Mouse (Mus musculus) stomach, postnatal 0 days (tissue): Measurements from ENCODE around the gene Med23.

ENCODE experiments used
- CTCF ChIP-seq: IDR thresholded peaks from 2 replicates; pipeline ENCODE4 v1.5.1; 2016; ENCODE audit warnings: antibody characterized with exemption, low read depth, mild to moderate bottlenecking, moderate library complexity
- EP300 ChIP-seq: optimal IDR thresholded peaks from 2 replicates; pipeline ENCODE3; 2016; ENCODE audit warnings: antibody characterized with exemption

GRCm38 (mm10) chr10:24832306-24832705, 37.5 kb upstream of the Med23 start:
- no peak for TF ChIP-seq CTCF
- no peak for TF ChIP-seq EP300
